Mouse (Mus musculus) telencephalon, adult 2 months (tissue): ENCODE results near the gene Glrx3.

Experiments used
- DNase-seq: peaks from one replicate; pipeline ENCODE4 v3.0.0-alpha.2; 2011; ENCODE audit warnings: low read depth, low spot score

Glrx3 gene

GRCm38 (mm10) chr7:137471431-137472120 lies 34.2 kb downstream of the Glrx3 start:
- no peak for DNase-seq

GRCm38 (mm10) chr7:137472149-137472548 lies 34.7 kb downstream of the Glrx3 start:
- DNase-seq = no peak

GRCm38 (mm10) chr7:137477950-137478620 lies 40.7 kb downstream of the Glrx3 start:
- DNase-seq = peak; percentile 54

- DNase-seq = no peak
These were observed 41.2 kb downstream of the Glrx3 start for GRCm38 (mm10) chr7:137478621-137478982.

GRCm38 (mm10) chr7:137480839-137481238 lies 43.4 kb downstream of the Glrx3 start:
- DNase-seq = no peak

- DNase-seq = no peak
These were observed 46.6 kb downstream of the Glrx3 start for GRCm38 (mm10) chr7:137483987-137484386.

GRCm38 (mm10) chr7:137488391-137488790 lies 51.0 kb downstream of the Glrx3 start:
- no peak for DNase-seq

GRCm38 (mm10) chr7:137490711-137491110 lies 53.3 kb downstream of the Glrx3 start:
- DNase-seq = no peak

- no peak for DNase-seq
These were observed 55.0 kb downstream of the Glrx3 start for GRCm38 (mm10) chr7:137492307-137492973.

- no peak for DNase-seq
These were observed 61.3 kb downstream of the Glrx3 start for GRCm38 (mm10) chr7:137498736-137499135.

GRCm38 (mm10) chr7:137517588-137517987 lies 80.2 kb downstream of the Glrx3 start:
- DNase-seq = no peak

GRCm38 (mm10) chr7:137518028-137518576 lies 80.7 kb downstream of the Glrx3 start:
- no peak for DNase-seq
